Mouse (Mus musculus) MEL (cell line): ENCODE data around the gene Ccdc102a.

Experiments
- CTCF ChIP-seq, 3 experiments: IDR thresholded peaks in 2 of 3; conservative IDR thresholded peaks in 1 of 3; 2 replicates each; pipeline ENCODE4 v1.5.1; 2011 to 2012; ENCODE audit warnings: low read length in 3 of 3, low read depth in 2 of 3, mild to moderate bottlenecking in 2 of 3, improper control_type of control experiment in 1 of 3, inconsistent platforms in 1 of 3, mixed read lengths in 1 of 3, moderate library complexity in 1 of 3; ENCODE audit not compliant: control insufficient read depth in 1 of 3, insufficient read depth in 1 of 3, poor library complexity in 1 of 3, severe bottlenecking in 1 of 3
- POLR2A ChIP-seq, 2 experiments: IDR thresholded peaks; 2 replicates each; pipeline ENCODE4 v1.6.1; 2011 to 2012; ENCODE audit warnings: low read length in 2 of 2, mild to moderate bottlenecking in 2 of 2, control low read depth in 1 of 2, improper control_type of control experiment in 1 of 2, low read depth in 1 of 2, moderate library complexity in 1 of 2; ENCODE audit not compliant: control insufficient read depth in 1 of 2, insufficient read depth in 1 of 2, poor library complexity in 1 of 2

DNA sequence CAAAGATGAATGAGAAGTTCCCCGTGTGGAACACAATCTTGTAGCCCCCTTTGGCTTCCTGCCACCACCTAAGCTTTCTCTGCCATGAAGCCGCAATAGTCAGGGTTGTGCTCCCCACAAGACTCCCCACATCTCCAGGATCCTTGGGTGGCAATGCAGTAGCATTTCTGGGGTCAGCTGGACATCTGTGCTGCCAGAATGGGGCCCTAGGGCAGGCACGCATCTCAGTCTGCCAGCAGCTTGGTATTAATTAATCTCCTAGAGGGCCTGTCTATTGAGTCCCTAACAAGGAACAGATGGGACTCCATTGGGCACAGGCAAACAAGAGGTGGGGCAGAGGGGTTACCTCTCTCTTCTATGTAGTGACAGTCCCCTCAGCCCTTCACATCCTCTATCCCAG, 45.7 kb downstream of the Ccdc102a start:
- TF ChIP-seq POLR2A (IDR thresholded peaks at IDR 0.05; ENCODE audit: control insufficient read depth in 1 of 2, insufficient read depth in 1 of 2, low read depth in 1 of 2, low read length in 2 of 2, poor library complexity in 1 of 2) (no peak), CTCF (IDR thresholded peaks at IDR 0.05 in 2 of 3, conservative IDR thresholded peaks at IDR 0.05 in 1 of 3; ENCODE audit: control insufficient read depth in 1 of 3, insufficient read depth in 1 of 3, low read depth in 2 of 3, low read length in 3 of 3, poor library complexity in 1 of 3, severe bottlenecking in 1 of 3) (no peak)
